Mouse (Mus musculus) left cerebral cortex, postnatal 36 days (tissue): Measurements from ENCODE around the gene Tcf20. TPM values are rescaled to one million over a fixed set of nuclear protein-coding genes. Genes with fewer than 3 reads are reported as not detected.

Experiments used
- DNase-seq, 2 experiments: peaks; one replicate each; pipeline ENCODE4 v3.0.0; 2021 to 2022; ENCODE audit warnings: low spot score in 2 of 2, mixed read lengths in 1 of 2
- intact Hi-C: fragments of 180-260 bp; cut with DNase I; formaldehyde crosslinking; loops from one replicate; pipeline ENCODE4 v1.15.1; 2025
- total RNA-seq, 2 experiments: library from RNA; stranded (reverse); gene quantifications; 2 replicates each; pipeline ENCODE4 v1.2.3; 2021

Tcf20 gene
- total RNA-seq, 2 experiments from 2014 or later = 210 to 218 TPM

- intact Hi-C loops = loop anchor here (5.0 kb wide), 1 partner anchor 128 kb away; no protein-coding TSS in a partner anchor
- peak in 1 of 2 experiments; percentile 1 for DNase-seq
Observed at GRCm38 (mm10) chr15:82909791-82910190, 77.9 kb downstream of the Tcf20 start.

- intact Hi-C loops = loop anchor here (5.0 kb wide), 1 partner anchor 129 kb away; no protein-coding TSS in a partner anchor
- DNase-seq = no peak
Observed at GRCm38 (mm10) chr15:82908521-82908920, 79.2 kb downstream of the Tcf20 start.

- peak in 1 of 2 experiments; percentile 7 for DNase-seq
- intact Hi-C loops = loop anchor here (5.0 kb wide), 1 partner anchor 130 kb away; no protein-coding TSS in a partner anchor
Observed at GRCm38 (mm10) chr15:82907306-82907705, 80.4 kb downstream of the Tcf20 start.

- peak in 1 of 2 experiments; percentile 6 for DNase-seq
- intact Hi-C loops = loop anchor here (5.0 kb wide), 1 partner anchor 131 kb away; no protein-coding TSS in a partner anchor
Observed at GRCm38 (mm10) chr15:82906574-82907061, 81.1 kb downstream of the Tcf20 start.

GRCm38 (mm10) chr15:82905431-82906395 is 82.0 kb downstream of the Tcf20 start:
- intact Hi-C loops = loop anchor here (5.0 kb wide), 1 partner anchor 132 kb away; no protein-coding TSS in a partner anchor
- no peak for DNase-seq

- intact Hi-C loops = loop anchor here (5.0 kb wide), 1 partner anchor 97 kb away; no protein-coding TSS in a partner anchor
- no peak for DNase-seq
Observed at GRCm38 (mm10) chr15:82904526-82904925, 83.1 kb downstream of the Tcf20 start.

- no peak for DNase-seq
- intact Hi-C loops = loop anchor here (5.0 kb wide), 1 partner anchor 95 kb away; no protein-coding TSS in a partner anchor
Observed at GRCm38 (mm10) chr15:82902521-82902920, 85.2 kb downstream of the Tcf20 start.

GRCm38 (mm10) chr15:82901306-82901705 is 86.4 kb downstream of the Tcf20 start:
- DNase-seq = no peak
- intact Hi-C loops = loop anchor here (5.0 kb wide), 1 partner anchor 94 kb away; no protein-coding TSS in a partner anchor

GRCm38 (mm10) chr15:82900331-82900730 is 87.3 kb downstream of the Tcf20 start:
- intact Hi-C loops = loop anchor here (5.0 kb wide), 1 partner anchor 93 kb away; no protein-coding TSS in a partner anchor

GRCm38 (mm10) chr15:82899676-82900301 is 87.9 kb downstream of the Tcf20 start:
- DNase-seq = peak; percentile 81 to 85
- intact Hi-C loops = loop anchor here (5.0 kb wide), 1 partner anchor 92 kb away; no protein-coding TSS in a partner anchor

More at GRCm38 (mm10) chr15:82900331-82900730, 87.3 kb downstream of the Tcf20 start:
- no peak for DNase-seq

- intact Hi-C loops = no loop called here
Observed at GRCm38 (mm10) chr15:82898740-82899675, 88.7 kb downstream of the Tcf20 start.

GRCm38 (mm10) chr15:82898141-82898739 is 89.4 kb downstream of the Tcf20 start:
- no peak for DNase-seq
- intact Hi-C loops = no loop called here

More at GRCm38 (mm10) chr15:82898740-82899675, 88.7 kb downstream of the Tcf20 start:
- DNase-seq = peak in 1 of 2 experiments; percentile 52

- intact Hi-C loops = no loop called here
Observed at GRCm38 (mm10) chr15:82896336-82896735, 91.3 kb downstream of the Tcf20 start.

GRCm38 (mm10) chr15:82890470-82890869 is 97.2 kb downstream of the Tcf20 start:
- DNase-seq = no peak
- intact Hi-C loops = no loop called here

More at GRCm38 (mm10) chr15:82896336-82896735, 91.3 kb downstream of the Tcf20 start:
- DNase-seq = no peak

GRCm38 (mm10) chr15:82889426-82889825 is 98.2 kb downstream of the Tcf20 start:
- intact Hi-C loops = no loop called here
- DNase-seq = no peak

GRCm38 (mm10) chr15:82888466-82888865 is 99.2 kb downstream of the Tcf20 start:
- no peak for DNase-seq
- intact Hi-C loops = no loop called here

- intact Hi-C loops = no loop called here
- DNase-seq = no peak
Observed at GRCm38 (mm10) chr15:82877309-82877708, 110.4 kb downstream of the Tcf20 start.

- no peak for DNase-seq
- intact Hi-C loops = no loop called here
Observed at GRCm38 (mm10) chr15:82876863-82877262, 110.8 kb downstream of the Tcf20 start.
